Mouse (Mus musculus): ENCODE measurements around the gene Kmt2a. TPM values are rescaled to one million over a fixed set of nuclear protein-coding genes. Genes with fewer than 3 reads are reported as not detected.

The Kmt2a gene
- 3.3 TPM for polyA plus RNA-seq (2014; fragmentation: Illumina TruSeq; extraction: RNeasy Lipid Tissue Mini Kit (QIAGEN cat#74804); ENCODE audit: low read depth, low replicate concordance)

DNA sequence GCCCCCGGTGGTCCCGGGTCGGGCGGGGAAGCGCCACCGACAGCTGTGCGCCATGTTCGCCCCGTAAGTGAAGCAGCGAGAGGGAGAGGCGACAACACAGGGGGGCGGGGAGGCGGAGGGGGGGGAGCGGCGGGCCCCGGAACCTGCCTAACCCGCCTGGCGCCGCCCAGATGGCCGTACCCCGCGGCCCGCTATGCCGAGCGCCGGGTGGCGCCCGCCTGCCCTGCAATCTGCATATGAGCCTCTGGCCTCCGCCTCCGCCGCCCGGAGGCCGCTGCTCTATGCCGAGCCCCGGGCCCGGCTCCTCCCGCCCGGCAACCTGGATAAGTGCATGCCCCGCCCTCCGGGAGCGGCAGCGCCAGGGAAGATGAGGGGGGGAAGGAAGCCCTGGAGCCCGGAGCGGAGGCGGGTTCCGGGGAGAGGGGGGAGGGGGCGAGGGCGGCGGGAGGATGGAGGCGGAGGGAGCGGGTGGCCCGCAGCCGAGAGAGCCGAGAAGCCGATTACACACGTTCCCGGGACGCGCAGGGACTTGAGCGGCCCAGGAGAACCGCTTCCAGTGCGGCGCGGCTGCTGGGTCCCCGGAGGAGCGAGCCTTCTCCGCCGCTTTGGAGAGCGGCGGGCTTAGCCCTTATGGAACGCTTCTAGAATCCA, at the start of gene Kmt2a:
Gene Kmt2a (minus strand): TSS at position 76 of the 651 bp plus-strand sequence.

DNA sequence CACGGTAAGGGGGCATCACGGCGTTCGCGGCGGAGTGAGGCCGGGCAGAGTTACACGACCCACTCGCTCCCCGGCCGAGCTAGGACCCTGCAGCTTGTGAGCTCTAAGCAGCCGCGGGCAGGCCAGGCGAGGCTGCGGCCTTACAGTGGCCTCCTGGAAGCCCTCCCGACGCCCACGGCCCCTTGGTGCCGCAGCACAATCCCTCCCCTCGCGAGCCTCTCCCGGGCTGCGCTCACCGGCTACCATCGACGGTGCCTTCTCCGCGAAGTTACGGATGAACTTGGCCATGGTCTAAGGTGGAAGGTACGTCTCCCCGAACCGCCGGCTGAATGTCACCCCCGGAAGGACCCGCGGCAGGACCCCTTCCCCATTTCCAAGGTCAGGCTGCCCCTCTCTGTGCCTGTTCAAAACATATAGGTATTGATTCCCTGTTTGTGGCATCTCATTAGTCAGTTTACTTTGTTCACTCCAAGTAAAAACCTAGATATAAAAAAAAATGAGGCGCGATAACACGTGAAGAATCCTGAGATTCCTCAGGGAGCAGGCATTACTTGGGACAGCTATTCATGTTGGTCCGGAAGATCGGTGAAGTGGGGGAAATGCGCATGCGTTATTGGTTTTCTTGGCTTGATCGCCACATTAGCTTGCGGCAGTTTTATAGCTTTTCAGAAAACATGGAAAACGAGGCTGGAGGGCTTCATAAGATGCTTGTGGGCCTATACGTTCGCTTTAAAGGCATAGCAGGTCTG, 39.5 kb upstream of the Kmt2a start, which contains the start of gene Atp5l:
Gene Atp5l (minus strand): TSS at position 369 of the 749 bp plus-strand sequence.

DNA sequence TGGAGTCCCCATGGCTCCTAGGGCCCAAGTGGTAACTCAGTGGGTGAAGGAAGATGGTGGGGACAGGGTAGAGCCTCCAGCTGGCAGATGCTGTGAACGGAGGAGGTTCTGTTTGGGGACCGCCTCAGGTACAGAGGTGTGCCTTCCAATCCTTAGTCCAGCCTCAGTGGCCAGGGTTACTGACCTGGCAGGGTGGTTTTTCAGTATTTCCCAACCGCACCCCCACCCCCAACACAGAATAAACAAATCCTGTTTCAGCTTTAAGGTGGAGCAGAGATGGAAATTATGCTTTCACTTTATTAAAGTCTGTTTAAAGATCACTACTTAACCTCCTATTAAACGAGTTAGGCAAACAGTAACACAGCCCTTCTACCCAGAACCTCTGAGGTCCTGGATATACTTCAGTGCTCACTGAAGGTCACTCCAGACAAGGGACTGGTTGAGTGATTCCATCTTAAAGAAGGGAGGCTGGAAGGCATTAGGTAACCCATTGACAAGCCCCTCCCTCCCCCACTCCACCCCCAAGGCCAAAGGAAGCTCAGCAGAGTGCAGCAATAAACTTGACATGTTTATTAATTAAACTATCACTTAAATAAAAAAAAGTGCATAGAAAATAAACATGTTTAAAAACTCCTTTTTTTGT, 78.2 kb downstream of the Kmt2a start, which contains the start of gene Ttc36:
Gene Ttc36 (minus strand): TSS at position 265 of the 643 bp plus-strand sequence.

DNA sequence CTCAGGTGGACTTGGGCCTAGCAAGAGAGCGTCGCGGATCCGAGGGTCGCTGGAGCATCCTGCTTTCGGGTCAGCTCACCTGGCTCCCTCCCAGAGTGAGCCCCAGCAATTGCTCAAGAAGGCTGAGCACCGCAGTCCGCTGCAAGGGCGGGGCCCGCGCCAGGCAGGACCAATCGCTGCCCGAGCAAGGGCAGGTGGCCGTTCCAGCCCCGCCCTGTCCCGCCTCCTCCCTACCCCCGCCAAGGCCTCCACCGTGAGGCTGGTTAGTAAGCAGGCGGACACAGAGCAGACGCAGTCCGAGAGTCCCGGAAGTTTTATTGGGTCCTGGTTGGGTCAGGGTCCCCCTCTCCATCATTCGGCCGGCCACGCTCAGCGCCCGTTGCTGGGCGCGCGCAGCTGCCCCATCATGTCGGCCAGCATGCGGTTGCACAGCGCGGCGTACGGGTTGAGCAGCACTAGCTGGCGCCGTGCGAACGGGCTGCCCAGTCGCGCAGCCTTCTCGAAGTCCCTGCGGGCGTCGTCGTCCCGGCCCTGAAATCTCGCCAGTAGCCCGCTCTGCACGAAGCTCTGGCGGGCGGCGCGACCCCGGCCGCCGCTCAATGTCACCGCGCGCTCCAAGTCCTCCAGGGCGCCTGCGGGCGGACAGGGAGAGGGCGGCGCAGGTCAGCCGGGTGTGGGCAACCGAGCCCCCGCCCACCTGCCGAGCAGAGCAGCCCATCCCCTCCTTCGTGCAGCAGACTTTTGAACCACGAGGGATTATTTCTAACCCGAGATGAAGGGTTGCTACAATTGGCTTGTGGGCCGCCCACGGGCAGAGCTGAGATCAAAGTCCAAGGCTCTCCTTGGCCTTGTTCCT, 81.8 kb downstream of the Kmt2a start, which contains the start of gene Tmem25:
Gene Tmem25 (minus strand): TSS at position 206 of the 856 bp plus-strand sequence.

DNA sequence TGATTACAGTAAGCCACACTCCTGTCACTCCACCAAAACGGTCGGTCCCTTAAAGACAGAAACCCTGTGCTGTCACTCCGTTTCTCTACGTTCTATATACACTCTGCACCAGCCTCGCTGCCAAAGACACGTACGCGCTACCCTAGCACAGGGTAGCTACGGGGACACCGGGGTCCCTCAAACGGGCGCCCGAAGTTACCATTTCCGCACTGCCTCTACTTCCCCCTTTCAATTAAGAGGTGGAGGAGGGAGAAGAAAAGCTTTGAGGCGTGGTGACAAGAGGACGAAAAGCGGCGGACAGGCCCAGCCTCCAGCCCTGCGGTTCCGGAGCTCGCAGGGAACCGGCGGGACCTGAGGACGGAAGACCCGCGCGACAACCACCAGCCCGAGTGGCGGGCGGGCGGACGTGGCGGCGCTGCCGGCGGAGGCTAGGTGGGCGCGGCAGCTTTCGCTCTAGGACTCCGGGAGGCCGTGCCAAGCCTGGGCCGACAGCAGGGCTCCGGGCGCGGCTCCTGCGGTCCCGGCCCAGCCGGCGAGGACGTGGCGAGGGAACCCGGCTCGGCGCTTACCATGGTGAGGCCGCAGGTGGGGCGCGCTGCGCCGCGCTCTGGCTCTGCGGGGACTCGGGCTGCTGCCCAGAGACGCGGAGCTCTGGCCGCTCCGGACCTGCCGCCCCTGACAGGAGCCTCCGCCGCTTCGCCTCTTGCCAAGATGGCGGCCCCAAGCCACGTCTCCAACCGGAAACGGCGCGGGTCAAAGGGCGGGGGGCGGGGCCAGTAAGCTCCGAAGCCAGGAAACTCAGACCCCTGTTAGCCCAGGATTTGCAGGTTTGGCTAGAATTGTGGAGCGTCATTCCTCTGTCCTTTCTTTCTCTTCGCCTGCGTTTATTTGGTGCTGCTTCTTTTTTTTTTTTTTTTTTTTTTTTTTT, 113.7 kb downstream of the Kmt2a start, which contains the start of the genes Arcn1 and Ift46:
Gene Arcn1 (minus strand): TSS at position 745 of the 928 bp plus-strand sequence.
Gene Ift46 (plus strand): TSS at position 808 of the 928 bp plus-strand sequence.

Other genes with a start within 250 kb of the Kmt2a start
- gene Treh, start 208.1 kb downstream of the Kmt2a start, polyA plus RNA-seq (2014; fragmentation: Illumina TruSeq; extraction: RNeasy Lipid Tissue Mini Kit (QIAGEN cat#74804); ENCODE audit: low read depth, low replicate concordance) = 0.37 TPM
- not detected for gene Phldb1, start 146.1 kb downstream of the Kmt2a start, polyA plus RNA-seq (2014; fragmentation: Illumina TruSeq; extraction: RNeasy Lipid Tissue Mini Kit (QIAGEN cat#74804); ENCODE audit: low read depth, low replicate concordance)
- 170 TPM for gene Arcn1, start 113.5 kb downstream of the Kmt2a start, polyA plus RNA-seq (2014; fragmentation: Illumina TruSeq; extraction: RNeasy Lipid Tissue Mini Kit (QIAGEN cat#74804); ENCODE audit: low read depth, low replicate concordance)
- 22.3 TPM for gene Ift46, start 113.4 kb downstream of the Kmt2a start, polyA plus RNA-seq (2014; fragmentation: Illumina TruSeq; extraction: RNeasy Lipid Tissue Mini Kit (QIAGEN cat#74804); ENCODE audit: low read depth, low replicate concordance)
- 8.2 TPM for gene Tmem25, start 82.0 kb downstream of the Kmt2a start, polyA plus RNA-seq (2014; fragmentation: Illumina TruSeq; extraction: RNeasy Lipid Tissue Mini Kit (QIAGEN cat#74804); ENCODE audit: low read depth, low replicate concordance)
- gene Ttc36, start 78.2 kb downstream of the Kmt2a start, polyA plus RNA-seq (2014; fragmentation: Illumina TruSeq; extraction: RNeasy Lipid Tissue Mini Kit (QIAGEN cat#74804); ENCODE audit: low read depth, low replicate concordance) = 104 TPM
- gene Atp5l, start 39.4 kb upstream of the Kmt2a start, polyA plus RNA-seq (2014; fragmentation: Illumina TruSeq; extraction: RNeasy Lipid Tissue Mini Kit (QIAGEN cat#74804); ENCODE audit: low read depth, low replicate concordance) = 492 TPM
- gene Ube4a, start 84.3 kb upstream of the Kmt2a start, polyA plus RNA-seq (2014; fragmentation: Illumina TruSeq; extraction: RNeasy Lipid Tissue Mini Kit (QIAGEN cat#74804); ENCODE audit: low read depth, low replicate concordance) = 56.6 TPM
- gene Cd3g, start 99.1 kb upstream of the Kmt2a start, polyA plus RNA-seq (2014; fragmentation: Illumina TruSeq; extraction: RNeasy Lipid Tissue Mini Kit (QIAGEN cat#74804); ENCODE audit: low read depth, low replicate concordance) = 1.4 TPM
- 0.24 TPM for gene Cd3d, start 100.5 kb upstream of the Kmt2a start, polyA plus RNA-seq (2014; fragmentation: Illumina TruSeq; extraction: RNeasy Lipid Tissue Mini Kit (QIAGEN cat#74804); ENCODE audit: low read depth, low replicate concordance)
- gene Cd3e, start 128.3 kb upstream of the Kmt2a start, polyA plus RNA-seq (2014; fragmentation: Illumina TruSeq; extraction: RNeasy Lipid Tissue Mini Kit (QIAGEN cat#74804); ENCODE audit: low read depth, low replicate concordance) = 0.58 TPM
- 49.4 TPM for gene Mpzl2, start 158.5 kb upstream of the Kmt2a start, polyA plus RNA-seq (2014; fragmentation: Illumina TruSeq; extraction: RNeasy Lipid Tissue Mini Kit (QIAGEN cat#74804); ENCODE audit: low read depth, low replicate concordance)
- gene Mpzl3, start 173.9 kb upstream of the Kmt2a start, polyA plus RNA-seq (2014; fragmentation: Illumina TruSeq; extraction: RNeasy Lipid Tissue Mini Kit (QIAGEN cat#74804); ENCODE audit: low read depth, low replicate concordance) = 9.4 TPM
- 2.9 TPM for gene Jaml, start 197.9 kb upstream of the Kmt2a start, polyA plus RNA-seq (2014; fragmentation: Illumina TruSeq; extraction: RNeasy Lipid Tissue Mini Kit (QIAGEN cat#74804); ENCODE audit: low read depth, low replicate concordance)
- not detected for gene Scn2b, start 236.5 kb upstream of the Kmt2a start, polyA plus RNA-seq (2014; fragmentation: Illumina TruSeq; extraction: RNeasy Lipid Tissue Mini Kit (QIAGEN cat#74804); ENCODE audit: low read depth, low replicate concordance)